Mouse (Mus musculus): Measurements from ENCODE around the gene Erbb4. TPM values are rescaled to one million over a fixed set of nuclear protein-coding genes. Genes with fewer than 3 reads are reported as not detected.
A peak's percentile ranks its signal among the peaks of the same experiment; 100 is the strongest.

Gene Erbb4
- polyA plus RNA-seq, 1 experiment from 2014 or later: 1.0 TPM

DNA sequence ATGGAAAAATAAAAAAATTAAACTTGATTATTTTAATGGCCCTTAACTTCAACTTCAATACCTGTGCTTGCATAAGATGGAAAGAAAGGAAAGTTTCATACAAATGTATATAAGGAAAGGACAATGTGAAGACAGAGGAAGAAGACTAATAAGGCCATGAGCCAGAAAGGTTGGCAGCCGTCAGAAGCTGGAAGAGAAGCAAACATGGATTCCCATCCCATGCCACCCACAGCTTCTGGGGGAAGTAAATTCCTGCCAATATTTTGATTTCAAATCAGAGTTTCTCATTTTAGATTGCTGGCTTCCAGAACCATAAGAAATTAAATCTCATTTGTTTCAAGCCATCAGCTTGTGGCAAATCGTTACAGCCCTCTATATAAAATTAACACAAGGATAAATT is 984.3 kb downstream of the Erbb4 start:
- Histone ChIP-seq H3K4me2 (no peak overlapping the region), H3K27ac (no peak overlapping the region), H3K9me3 (no peaks in the 10 kb centered on the region), H3K4me3 (no peak overlapping the region), H3K9ac (no peak overlapping the region), H3K27me3 (no peaks in the 10 kb centered on the region), H3K36me3 (no peaks in the 10 kb centered on the region), H3K4me1 (no peaks in the 10 kb centered on the region)
- ATAC-seq (ENCODE audit: borderline replicate concordance, extremely low read depth, low FRiP score, low TSS enrichment): no peak
- 90% methylated on average over 2 of the region's 2 CpGs for WGBS

DNA sequence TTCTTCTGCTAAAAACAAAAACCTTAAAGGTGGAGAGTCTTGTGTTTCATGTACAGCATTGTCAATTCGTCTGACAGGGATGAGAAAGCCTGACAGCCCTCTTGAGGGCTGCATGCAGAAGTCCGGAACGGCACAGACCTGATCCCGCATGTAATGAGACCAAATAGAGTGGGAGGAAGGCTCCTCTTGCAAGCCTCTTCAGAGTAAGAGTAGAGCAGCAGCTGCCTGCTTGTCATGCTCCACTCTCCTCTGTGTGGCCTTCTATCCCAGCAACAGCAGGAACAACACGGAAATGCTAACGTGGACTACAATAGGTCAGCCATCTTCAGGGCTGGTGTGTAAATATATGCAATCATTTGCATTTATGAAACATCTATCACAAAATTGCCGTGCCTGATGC is 987.5 kb downstream of the Erbb4 start:
- Histone ChIP-seq H3K27ac (no peak overlapping the region), H3K4me2 (no peak overlapping the region), H3K36me3 (no peaks in the 10 kb centered on the region), H3K9me3 (no peaks in the 10 kb centered on the region), H3K9ac (no peak overlapping the region), H3K4me1 (no peaks in the 10 kb centered on the region), H3K27me3 (no peaks in the 10 kb centered on the region), H3K4me3 (no peak overlapping the region)
- ATAC-seq (ENCODE audit: borderline replicate concordance, extremely low read depth, low FRiP score, low TSS enrichment): no peak
- 64% methylated on average over 7 of the region's 7 CpGs for WGBS

DNA sequence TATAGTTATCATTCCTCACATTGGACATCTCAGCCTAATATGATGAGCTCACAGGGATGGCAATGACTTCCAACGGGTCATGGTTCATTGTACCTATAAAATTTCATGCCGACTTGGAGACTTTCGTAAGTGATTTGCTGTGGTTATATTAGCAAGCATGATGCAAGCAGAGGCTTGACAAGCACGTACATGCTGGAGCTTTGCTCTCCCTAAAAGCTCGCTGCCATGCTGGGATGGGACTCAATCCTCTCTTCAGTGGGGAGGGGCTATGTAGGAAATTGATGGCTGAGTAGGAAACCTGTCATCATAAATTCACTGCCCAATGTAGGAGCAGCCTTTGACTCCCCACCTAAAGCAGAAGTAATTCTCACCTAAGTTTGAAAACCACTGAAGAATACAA is 992.1 kb downstream of the Erbb4 start:
- H3K4me1 ChIP-seq: no peaks in the 10 kb centered on the region
- H3K27ac ChIP-seq: no peak overlapping the region
- no peaks in the 10 kb centered on the region for H3K9me3 ChIP-seq
- no peak for ATAC-seq (ENCODE audit: borderline replicate concordance, extremely low read depth, low FRiP score, low TSS enrichment)
- no peaks in the 10 kb centered on the region for H3K36me3 ChIP-seq
- no peak overlapping the region for H3K4me2 ChIP-seq
- H3K4me3 ChIP-seq: no peak overlapping the region
- H3K9ac ChIP-seq: no peak overlapping the region
- no peaks in the 10 kb centered on the region for H3K27me3 ChIP-seq
- WGBS: 83% methylated on average over 5 of the region's 5 CpGs

DNA sequence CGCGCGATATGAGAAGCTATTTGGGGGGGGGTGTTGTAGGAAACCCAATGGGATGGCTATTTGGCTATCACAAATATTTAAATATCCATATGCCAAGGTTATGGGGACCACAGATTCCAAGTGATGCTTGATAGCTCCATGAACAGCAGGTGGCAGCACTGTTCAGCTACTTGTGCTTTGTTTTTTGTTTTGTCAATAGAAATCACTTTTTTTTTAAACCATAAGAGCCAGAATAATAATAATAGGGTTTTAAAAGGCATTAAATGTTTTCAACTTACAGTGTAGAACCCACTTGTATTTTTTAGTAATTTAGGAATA is 1001.4 kb downstream of the Erbb4 start:
- Histone ChIP-seq H3K4me3 (no peak overlapping the region), H3K9ac (no peak overlapping the region), H3K36me3 (no peaks in the 10 kb centered on the region), H3K4me2 (no peak overlapping the region), H3K9me3 (no peaks in the 10 kb centered on the region), H3K4me1 (no peaks in the 10 kb centered on the region), H3K27me3 (no peaks in the 10 kb centered on the region), H3K27ac (no peak overlapping the region)
- WGBS: 71% methylated on average over 3 of the region's 3 CpGs
- no peak for ATAC-seq (ENCODE audit: borderline replicate concordance, extremely low read depth, low FRiP score, low TSS enrichment)

DNA sequence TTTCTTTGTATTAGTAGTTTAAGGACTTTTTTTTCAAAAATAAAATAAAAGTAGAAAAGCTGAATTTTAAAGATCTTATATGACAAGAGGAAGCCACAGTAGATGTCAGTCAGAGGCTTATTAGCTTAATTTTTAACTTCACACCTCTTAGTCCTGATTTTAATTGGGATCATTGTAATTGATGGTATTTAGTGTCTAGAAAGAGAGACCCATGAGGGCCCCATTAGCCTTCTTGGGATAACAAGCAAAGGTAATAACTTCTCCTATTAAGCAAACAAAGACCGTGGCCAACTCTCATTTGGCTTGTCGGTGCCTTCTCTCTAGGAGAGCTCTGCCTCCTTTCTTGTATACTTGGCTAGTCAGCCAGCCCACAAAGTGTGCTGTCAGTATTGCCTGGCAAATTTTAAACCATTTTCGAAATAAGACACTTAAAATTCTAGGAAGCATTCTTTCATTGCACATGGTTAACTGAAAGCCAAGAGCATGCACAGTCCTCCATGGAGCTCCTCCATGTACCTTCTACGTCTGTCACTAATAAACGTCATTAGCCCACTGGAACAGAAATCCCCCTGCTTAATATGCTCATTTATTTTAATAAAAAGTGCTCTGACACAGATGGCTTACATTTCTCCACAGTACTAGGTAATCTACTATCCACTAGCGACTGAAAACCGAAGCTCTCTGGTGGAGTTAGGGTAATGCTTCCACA is 1001.9 kb downstream of the Erbb4 start:
- 75% methylated on average over 7 of the region's 7 CpGs for WGBS
- ATAC-seq (ENCODE audit: borderline replicate concordance, extremely low read depth, low FRiP score, low TSS enrichment): no peak
- H3K9ac ChIP-seq: no peak overlapping the region
- H3K4me3 ChIP-seq: no peak overlapping the region
- H3K9me3 ChIP-seq: no peaks in the 10 kb centered on the region
- H3K4me2 ChIP-seq: no peak overlapping the region
- no peak overlapping the region for H3K27ac ChIP-seq
- H3K4me1 ChIP-seq: no peaks in the 10 kb centered on the region
- no peaks in the 10 kb centered on the region for H3K36me3 ChIP-seq
- H3K27me3 ChIP-seq: no peaks in the 10 kb centered on the region

DNA sequence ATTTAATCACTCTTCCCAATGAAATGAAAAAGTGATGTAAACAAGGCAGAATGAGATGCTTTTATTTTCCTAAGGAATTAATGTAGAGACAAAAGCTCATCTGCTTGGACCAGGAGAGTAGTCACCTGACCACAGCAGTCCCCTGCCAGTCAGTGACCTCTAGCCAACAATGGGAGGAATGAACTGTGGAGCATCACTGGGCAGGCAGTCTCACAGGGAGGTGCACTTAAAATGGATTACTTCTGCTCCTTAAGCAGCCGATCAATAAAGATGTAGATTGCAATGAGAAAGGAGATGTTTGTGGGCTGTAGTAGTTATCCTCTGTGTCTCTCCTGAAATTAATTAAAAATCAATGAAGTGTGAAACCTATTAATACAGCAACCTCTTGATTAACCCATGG is 1018.2 kb downstream of the Erbb4 start:
- Histone ChIP-seq H3K36me3 (no peaks in the 10 kb centered on the region), H3K4me1 (no peaks in the 10 kb centered on the region), H3K27me3 (no peaks in the 10 kb centered on the region), H3K4me2 (no peak overlapping the region), H3K4me3 (no peak overlapping the region), H3K27ac (no peak overlapping the region), H3K9me3 (no peaks in the 10 kb centered on the region), H3K9ac (no peak overlapping the region)
- 75% methylated on average over 1 of the region's 1 CpGs for WGBS
- ATAC-seq (ENCODE audit: borderline replicate concordance, extremely low read depth, low FRiP score, low TSS enrichment): no peak

DNA sequence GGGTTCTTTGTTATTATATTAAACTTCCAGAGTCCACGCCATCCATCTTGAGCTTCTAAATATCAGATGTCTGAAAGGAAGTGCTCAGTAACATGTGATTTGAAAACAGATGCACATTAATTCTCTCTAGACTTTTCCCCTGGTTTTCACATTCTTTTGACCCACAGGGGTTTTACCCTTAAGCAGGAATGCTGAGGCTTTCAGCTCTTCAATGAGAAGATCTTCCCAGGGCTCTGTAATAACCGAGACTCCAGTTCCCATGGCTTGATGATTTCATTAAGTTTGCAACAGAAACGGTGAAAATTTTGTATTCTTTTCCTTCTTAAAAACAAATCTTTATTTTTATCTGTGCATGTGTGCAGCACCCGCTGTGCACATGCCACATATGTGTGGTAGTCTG is 1051.4 kb downstream of the Erbb4 start:
- H3K4me3 ChIP-seq: no peak overlapping the region
- no peak overlapping the region for H3K4me2 ChIP-seq
- H3K4me1 ChIP-seq: no peaks in the 10 kb centered on the region
- 70% methylated on average over 4 of the region's 4 CpGs for WGBS
- H3K27me3 ChIP-seq: no peaks in the 10 kb centered on the region
- H3K36me3 ChIP-seq: no peaks in the 10 kb centered on the region
- no peaks in the 10 kb centered on the region for H3K9me3 ChIP-seq
- no peak for ATAC-seq (ENCODE audit: borderline replicate concordance, extremely low read depth, low FRiP score, low TSS enrichment)
- H3K9ac ChIP-seq: no peak overlapping the region
- H3K27ac ChIP-seq: no peak overlapping the region

DNA sequence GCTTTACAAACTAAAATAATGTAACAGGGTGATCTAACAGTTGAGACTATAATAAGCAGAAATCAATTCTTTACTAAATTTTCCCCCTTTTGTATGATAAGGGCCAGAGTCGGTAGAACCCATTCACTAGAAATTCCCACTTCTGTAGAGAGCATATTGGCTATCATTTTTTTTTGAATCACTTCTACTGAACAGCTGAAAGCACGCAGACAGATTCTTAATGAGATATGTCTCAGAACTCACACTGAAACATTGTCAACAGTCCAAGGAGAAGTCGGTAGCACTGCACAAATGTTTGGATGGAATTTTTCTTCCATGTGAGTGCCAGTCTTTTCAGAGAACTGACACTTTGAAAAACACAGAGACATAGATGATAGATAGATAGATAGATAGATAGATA is 1053.1 kb downstream of the Erbb4 start:
- Histone ChIP-seq H3K4me3 (no peak overlapping the region), H3K27me3 (no peaks in the 10 kb centered on the region), H3K9me3 (no peaks in the 10 kb centered on the region), H3K27ac (no peak overlapping the region), H3K4me1 (no peaks in the 10 kb centered on the region; the same call in 1 of the 2 replicates), H3K4me2 (no peak overlapping the region), H3K36me3 (no peaks in the 10 kb centered on the region), H3K9ac (no peak overlapping the region)
- WGBS: 64% methylated on average over 3 of the region's 3 CpGs
- no peak for ATAC-seq (ENCODE audit: borderline replicate concordance, extremely low read depth, low FRiP score, low TSS enrichment)

DNA sequence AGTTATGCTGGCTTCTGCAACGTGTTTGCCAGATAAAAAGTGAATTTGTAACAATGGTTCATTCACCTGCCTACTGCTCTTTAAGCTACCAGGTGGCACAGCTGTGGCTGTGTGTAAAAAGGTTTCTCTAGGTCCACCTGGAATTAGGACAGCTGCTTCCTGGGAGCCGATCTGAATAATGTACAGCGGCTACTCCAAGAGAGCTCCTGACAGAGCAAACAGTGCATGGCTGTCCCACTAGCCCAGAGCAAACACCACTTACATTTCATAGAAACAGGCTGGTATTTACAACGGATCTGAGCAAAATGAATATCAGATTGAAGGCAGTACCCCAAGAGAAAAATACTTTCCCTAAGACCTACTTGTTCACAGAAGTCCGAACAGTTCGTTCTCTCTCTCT is 1058.0 kb downstream of the Erbb4 start:
- no peaks in the 10 kb centered on the region for H3K27me3 ChIP-seq
- ATAC-seq (ENCODE audit: borderline replicate concordance, extremely low read depth, low FRiP score, low TSS enrichment): peak; percentile 46; the same call in 1 of the 2 replicates
- H3K4me3 ChIP-seq: no peak overlapping the region
- no peak overlapping the region for H3K27ac ChIP-seq
- H3K9me3 ChIP-seq: no peaks in the 10 kb centered on the region
- H3K36me3 ChIP-seq: no peaks in the 10 kb centered on the region
- no peak overlapping the region for H3K4me2 ChIP-seq
- no peak overlapping the region for H3K9ac ChIP-seq
- peaks cover 3% of the 10 kb centered on the region; the same call in 1 of the 2 replicates for H3K4me1 ChIP-seq
- 36% methylated on average over 6 of the region's 6 CpGs for WGBS

DNA sequence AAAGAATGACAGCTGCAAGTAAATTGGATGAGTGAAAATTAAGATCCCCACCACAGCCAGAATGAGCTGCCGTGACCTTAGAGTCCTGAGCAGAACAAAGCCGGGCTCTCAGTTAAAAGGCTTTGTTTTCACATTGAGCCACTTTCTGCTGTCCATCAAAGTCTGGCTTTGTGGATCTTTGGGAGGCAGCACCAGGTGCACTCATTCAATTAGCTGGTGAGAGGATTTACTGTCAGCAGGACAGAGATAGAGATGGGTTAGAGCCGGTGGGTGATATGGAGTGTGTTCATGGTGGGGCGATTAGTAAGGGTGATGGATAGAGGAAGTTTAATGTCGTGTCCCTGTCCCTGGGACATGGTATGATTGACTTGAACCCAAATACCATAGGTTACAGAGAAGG is 1060.7 kb downstream of the Erbb4 start:
- peaks cover 3% of the 10 kb centered on the region; the same call in 1 of the 2 replicates for H3K4me1 ChIP-seq
- peak overlapping the region; percentile 41 for H3K4me2 ChIP-seq
- H3K27ac ChIP-seq: no peak overlapping the region
- ATAC-seq (ENCODE audit: borderline replicate concordance, extremely low read depth, low FRiP score, low TSS enrichment): no peak
- no peaks in the 10 kb centered on the region for H3K9me3 ChIP-seq
- no peaks in the 10 kb centered on the region for H3K27me3 ChIP-seq
- WGBS: 20% methylated on average over 5 of the region's 5 CpGs
- no peak overlapping the region for H3K4me3 ChIP-seq
- no peaks in the 10 kb centered on the region for H3K36me3 ChIP-seq
- H3K9ac ChIP-seq: no peak overlapping the region

DNA sequence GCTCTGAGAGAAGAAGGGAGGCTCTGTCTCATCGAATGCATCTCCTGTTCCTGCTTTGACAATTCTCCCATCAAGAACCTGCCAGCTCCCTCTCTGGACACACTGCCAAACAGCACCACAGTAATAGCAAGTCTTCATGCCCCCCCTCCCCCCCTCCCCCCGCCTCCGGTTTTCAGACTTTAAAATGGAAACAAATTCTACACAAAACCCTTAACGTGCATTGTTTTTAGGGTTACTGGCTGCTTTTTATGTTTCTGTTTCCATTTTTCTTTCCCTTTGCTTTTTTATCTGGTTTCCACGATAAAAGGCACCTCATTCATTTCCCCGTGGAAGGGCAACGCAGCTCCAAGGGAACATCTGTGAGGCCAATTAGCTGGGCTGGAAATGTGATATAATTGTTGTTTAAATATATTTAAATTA is 1061.3 kb downstream of the Erbb4 start:
- Histone ChIP-seq H3K4me2 (peak overlapping the region; percentile 41), H3K36me3 (no peaks in the 10 kb centered on the region), H3K9ac (no peak overlapping the region), H3K9me3 (no peaks in the 10 kb centered on the region), H3K27ac (no peak overlapping the region), H3K4me3 (peak overlapping the region; percentile 24), H3K4me1 (peaks cover 3% of the 10 kb centered on the region; the same call in 1 of the 2 replicates), H3K27me3 (no peaks in the 10 kb centered on the region)
- no peak for ATAC-seq (ENCODE audit: borderline replicate concordance, extremely low read depth, low FRiP score, low TSS enrichment)
- 1% methylated on average over 7 of the region's 7 CpGs for WGBS

DNA sequence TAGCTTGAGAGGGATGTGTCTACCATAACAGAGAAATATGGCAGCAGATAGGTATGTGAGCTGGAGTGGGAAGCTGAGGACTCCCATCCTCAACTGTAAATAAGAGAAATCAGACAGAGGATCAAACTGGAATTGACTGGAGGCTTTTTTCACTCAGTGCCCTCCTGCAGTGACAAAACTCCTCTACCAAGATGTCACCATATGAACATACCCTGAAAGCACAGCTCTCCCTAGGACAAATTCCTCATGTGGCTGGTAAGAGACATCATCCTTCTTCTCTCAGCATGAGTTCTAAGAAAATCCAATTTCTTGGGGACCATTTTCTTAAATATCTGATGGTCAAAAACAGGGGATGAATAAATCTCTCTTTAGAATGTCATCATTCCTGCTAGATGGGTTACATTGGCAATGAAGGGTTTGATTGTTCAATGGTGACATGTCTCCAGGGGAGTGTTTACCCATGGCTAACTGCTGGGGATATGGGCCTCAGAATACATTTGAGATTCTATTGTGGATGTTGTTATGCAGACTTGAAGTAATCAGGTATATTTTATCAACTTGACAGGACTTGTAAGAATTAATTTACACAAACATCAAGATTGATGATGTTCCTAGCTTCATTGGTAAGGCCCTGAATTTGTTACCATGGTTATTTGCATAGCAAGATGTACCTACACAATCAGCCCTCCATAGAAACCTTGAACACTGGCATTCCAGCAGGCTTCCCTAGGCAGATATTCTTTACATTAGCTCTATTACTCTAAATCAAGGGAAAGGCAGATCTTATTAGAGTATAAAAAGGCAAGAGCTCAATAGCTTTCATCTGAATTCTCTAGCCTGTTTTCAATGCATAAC is 1083.5 kb downstream of the Erbb4 start:
- no peak for ATAC-seq (ENCODE audit: borderline replicate concordance, extremely low read depth, low FRiP score, low TSS enrichment)
- no peaks in the 10 kb centered on the region for H3K4me1 ChIP-seq
- no peaks in the 10 kb centered on the region for H3K27me3 ChIP-seq
- H3K36me3 ChIP-seq: no peaks in the 10 kb centered on the region
- no peak overlapping the region for H3K4me2 ChIP-seq
- no peak overlapping the region for H3K27ac ChIP-seq
- no peak overlapping the region for H3K9ac ChIP-seq
- no peak overlapping the region for H3K4me3 ChIP-seq
- no peaks in the 10 kb centered on the region for H3K9me3 ChIP-seq

All from lung, embryonic 15.5 days (tissue).